Mouse (Mus musculus) midbrain, embryonic 12.5 days (tissue): ENCODE data around the gene Me3. TPM values are rescaled to one million over a fixed set of nuclear protein-coding genes. Genes with fewer than 3 reads are reported as not detected.

ENCODE experiments used
- ATAC-seq: fragments of 200-750 bp; cut with Nextera tagmentation; 2 replicates; pipeline ENCODE4 v1.8.0; 2017; ENCODE audit warnings: low read depth, moderate TSS enrichment, moderate library complexity; ENCODE audit not compliant: low FRiP score
- H3K27ac ChIP-seq: fragments of 300-500 bp; sonication (generic); replicated peaks from 2 replicates; pipeline ENCODE4 v1.5.1; 2016; ENCODE audit warnings: mild to moderate bottlenecking
- H3K27me3 ChIP-seq: fragments of 300-500 bp; sonication (generic); 2 replicates; pipeline ENCODE4 v1.6.1; 2016; ENCODE audit warnings: mild to moderate bottlenecking
- H3K36me3 ChIP-seq: fragments of 300-500 bp; sonication (generic); 2 replicates; pipeline ENCODE4 v1.6.1; 2016
- H3K4me1 ChIP-seq: fragments of 300-500 bp; sonication (generic); 2 replicates; pipeline ENCODE4 v1.6.1; 2016
- H3K4me2 ChIP-seq: fragments of 300-500 bp; sonication (generic); replicated peaks from 2 replicates; pipeline ENCODE4 v1.6.1; 2016; ENCODE audit warnings: mild to moderate bottlenecking, moderate library complexity
- H3K4me3 ChIP-seq: fragments of 300-500 bp; sonication (generic); 2 replicates; pipeline ENCODE4 v1.5.1; 2016; ENCODE audit warnings: mild to moderate bottlenecking
- H3K9ac ChIP-seq: fragments of 300-500 bp; sonication (generic); replicated peaks from 2 replicates; pipeline ENCODE4 v1.6.1; 2016; ENCODE audit warnings: mild to moderate bottlenecking, moderate library complexity
- H3K9me3 ChIP-seq: fragments of 300-500 bp; sonication (generic); 2 replicates; pipeline ENCODE4 v1.6.1; 2016; ENCODE audit warnings: mild to moderate bottlenecking
- WGBS: fragments of 180-500 bp; shearing (Covaris S2); methylation state at CpG from one replicate; pipeline ENCODE4 v1.1.7; 2016; 5-methylcytosine and 5-hydroxymethylcytosine counted together
- polyA plus RNA-seq: library from polyadenylated mRNA; unstranded; fragments of >200 nt; fragmentation: Nextera tagmentation; extraction: Ambion mirVana; gene quantifications from 2 replicates; pipeline ENCODE4 v1.2.1, GENCODE M21; 2016

Me3 gene
- polyA plus RNA-seq, 1 experiment from 2014 or later: 1.7 TPM

GRCm38 (mm10) chr7:89629006-89629405 is 3.2 kb upstream of the Me3 start:
- H3K4me1 ChIP-seq: peaks cover 23% of the 10 kb centered on the region
- 42% methylated on average over 4 of the region's 4 CpGs for WGBS
- no peak overlapping the region for H3K27ac ChIP-seq
- ATAC-seq: no peak
- no peaks in the 10 kb centered on the region for H3K9me3 ChIP-seq
- no peaks in the 10 kb centered on the region for H3K36me3 ChIP-seq
- no peak overlapping the region for H3K9ac ChIP-seq
- H3K4me3 ChIP-seq: no peak overlapping the region
- peaks cover 22% of the 10 kb centered on the region for H3K27me3 ChIP-seq
- H3K4me2 ChIP-seq: no peak overlapping the region

DNA sequence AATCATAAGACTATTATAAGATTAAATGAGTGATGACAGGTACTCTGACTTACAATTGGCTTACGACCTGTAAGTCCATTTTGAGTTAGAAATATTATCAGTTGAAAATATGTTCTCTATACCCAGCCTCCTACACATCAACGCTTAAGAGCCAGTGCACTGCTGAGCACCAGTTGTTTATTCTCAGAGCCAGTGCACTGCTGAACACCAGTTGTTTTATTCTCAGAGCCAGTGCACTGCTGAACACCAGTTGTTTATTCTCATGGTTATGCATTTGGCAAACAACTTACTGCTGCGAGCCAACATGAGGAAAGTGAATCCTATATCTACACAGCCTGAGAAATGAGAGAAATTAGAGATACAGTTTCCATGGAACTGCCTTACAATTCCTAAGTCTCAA is 2.3 kb upstream of the Me3 start:
- no peaks in the 10 kb centered on the region for H3K9me3 ChIP-seq
- peaks cover 25% of the 10 kb centered on the region for H3K27me3 ChIP-seq
- ATAC-seq: no peak
- no peak overlapping the region for H3K4me2 ChIP-seq
- no peak overlapping the region for H3K27ac ChIP-seq
- no peaks in the 10 kb centered on the region for H3K36me3 ChIP-seq
- 86% methylated on average over 3 of the region's 3 CpGs for WGBS
- peaks cover 23% of the 10 kb centered on the region for H3K4me1 ChIP-seq
- no peak overlapping the region for H3K4me3 ChIP-seq
- no peak overlapping the region for H3K9ac ChIP-seq

- peaks cover 23% of the 10 kb centered on the region for H3K4me1 ChIP-seq
- H3K9me3 ChIP-seq: no peaks in the 10 kb centered on the region
- H3K36me3 ChIP-seq: no peaks in the 10 kb centered on the region
- H3K9ac ChIP-seq: no peak overlapping the region
- peaks cover 25% of the 10 kb centered on the region for H3K27me3 ChIP-seq
- no peak for ATAC-seq
- no peak overlapping the region for H3K4me2 ChIP-seq
- no peak overlapping the region for H3K27ac ChIP-seq
- H3K4me3 ChIP-seq: no peak overlapping the region
- 70% methylated on average over 3 of the region's 3 CpGs for WGBS
Measured at GRCm38 (mm10) chr7:89630796-89631195, 1.4 kb upstream of the Me3 start.

DNA sequence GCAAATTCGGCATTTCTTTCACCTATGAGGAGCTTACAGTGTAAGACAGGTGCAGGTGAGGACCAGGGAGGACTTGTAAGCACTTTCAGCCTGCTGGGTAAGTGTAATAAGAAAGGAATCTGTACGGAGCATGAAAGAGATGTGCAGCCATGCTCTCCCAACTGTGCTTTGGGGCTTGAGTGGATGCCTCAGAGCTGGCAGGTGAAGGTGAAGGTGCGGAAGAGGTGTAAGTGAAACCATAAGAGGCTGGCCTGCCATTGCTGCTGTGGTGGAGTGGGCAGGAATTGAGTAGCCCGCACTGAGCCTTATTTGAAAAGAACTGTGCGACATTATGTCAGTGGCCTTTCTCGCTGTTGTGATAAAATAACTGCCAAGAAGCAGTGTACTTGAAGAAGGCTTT is 8.3 kb downstream of the Me3 start:
- Histone ChIP-seq H3K36me3 (no peaks in the 10 kb centered on the region), H3K9ac (no peak overlapping the region), H3K4me2 (no peak overlapping the region), H3K27me3 (no peaks in the 10 kb centered on the region), H3K9me3 (no peaks in the 10 kb centered on the region), H3K27ac (no peak overlapping the region), H3K4me3 (no peak overlapping the region), H3K4me1 (no peaks in the 10 kb centered on the region; the same call in 1 of the 2 replicates)
- 92% methylated on average over 6 of the region's 6 CpGs for WGBS
- no peak for ATAC-seq

DNA sequence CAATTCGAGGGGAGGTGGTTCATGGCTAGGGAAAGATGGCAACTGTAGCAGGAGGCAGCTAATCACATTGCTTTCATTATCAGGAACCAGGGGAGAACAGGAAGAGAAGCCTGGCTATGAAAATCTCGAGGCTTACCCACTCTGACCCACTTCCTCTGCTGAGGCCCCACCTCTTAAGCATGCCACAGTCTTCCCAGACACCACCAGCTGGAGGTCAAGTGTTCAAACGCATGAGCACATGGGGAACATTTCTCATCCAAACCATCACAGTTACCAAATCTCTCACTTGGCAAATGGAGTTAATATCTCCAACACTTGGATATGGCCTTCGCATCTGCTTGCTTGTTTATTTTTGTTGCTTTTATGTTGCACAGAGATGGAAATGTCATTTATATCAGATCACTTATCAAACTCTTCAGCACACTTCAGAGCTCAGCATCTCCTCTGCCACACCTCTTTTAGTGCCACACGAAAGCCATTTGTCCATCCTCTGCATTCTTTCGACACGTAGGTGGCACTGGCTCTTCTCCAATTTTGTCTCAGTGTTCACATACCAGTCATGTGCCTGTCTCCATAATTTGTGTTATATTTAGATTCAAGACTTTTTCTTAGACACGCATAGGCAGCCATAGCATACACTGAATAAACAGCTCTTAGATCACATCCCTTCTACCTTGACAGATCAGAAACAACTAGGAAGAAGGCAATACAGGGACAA is 8.9 kb downstream of the Me3 start:
- Histone ChIP-seq H3K9me3 (no peaks in the 10 kb centered on the region), H3K9ac (no peak overlapping the region), H3K4me1 (no peaks in the 10 kb centered on the region; the same call in 1 of the 2 replicates), H3K27me3 (no peaks in the 10 kb centered on the region), H3K27ac (no peak overlapping the region), H3K4me2 (no peak overlapping the region), H3K4me3 (no peak overlapping the region), H3K36me3 (no peaks in the 10 kb centered on the region)
- 83% methylated on average over 8 of the region's 8 CpGs for WGBS
- ATAC-seq: no peak

GRCm38 (mm10) chr7:89645015-89645414 is 12.8 kb downstream of the Me3 start:
- WGBS: 78% methylated on average over 3 of the region's 3 CpGs
- Histone ChIP-seq H3K36me3 (no peaks in the 10 kb centered on the region), H3K4me2 (no peak overlapping the region), H3K4me1 (no peaks in the 10 kb centered on the region), H3K4me3 (no peak overlapping the region), H3K27ac (no peak overlapping the region), H3K9me3 (no peaks in the 10 kb centered on the region), H3K27me3 (no peaks in the 10 kb centered on the region), H3K9ac (no peak overlapping the region)
- no peak for ATAC-seq

GRCm38 (mm10) chr7:89647864-89648263 is 15.7 kb downstream of the Me3 start:
- no peak overlapping the region for H3K27ac ChIP-seq
- H3K36me3 ChIP-seq: no peaks in the 10 kb centered on the region
- H3K4me3 ChIP-seq: no peak overlapping the region
- no peak for ATAC-seq
- no peaks in the 10 kb centered on the region for H3K27me3 ChIP-seq
- no peaks in the 10 kb centered on the region for H3K9me3 ChIP-seq
- H3K4me2 ChIP-seq: no peak overlapping the region
- no peaks in the 10 kb centered on the region for H3K4me1 ChIP-seq
- H3K9ac ChIP-seq: no peak overlapping the region

- H3K27ac ChIP-seq: no peak overlapping the region
- no peaks in the 10 kb centered on the region for H3K9me3 ChIP-seq
- no peaks in the 10 kb centered on the region for H3K27me3 ChIP-seq
- peaks cover 3% of the 10 kb centered on the region; the same call in 1 of the 2 replicates for H3K4me1 ChIP-seq
- no peak overlapping the region for H3K9ac ChIP-seq
- 74% methylated on average over 9 of the region's 9 CpGs for WGBS
- H3K4me3 ChIP-seq: no peak overlapping the region
- H3K36me3 ChIP-seq: no peaks in the 10 kb centered on the region
- H3K4me2 ChIP-seq: no peak overlapping the region
- ATAC-seq: no peak
Measured at GRCm38 (mm10) chr7:89657183-89657582, 25.0 kb downstream of the Me3 start.

DNA sequence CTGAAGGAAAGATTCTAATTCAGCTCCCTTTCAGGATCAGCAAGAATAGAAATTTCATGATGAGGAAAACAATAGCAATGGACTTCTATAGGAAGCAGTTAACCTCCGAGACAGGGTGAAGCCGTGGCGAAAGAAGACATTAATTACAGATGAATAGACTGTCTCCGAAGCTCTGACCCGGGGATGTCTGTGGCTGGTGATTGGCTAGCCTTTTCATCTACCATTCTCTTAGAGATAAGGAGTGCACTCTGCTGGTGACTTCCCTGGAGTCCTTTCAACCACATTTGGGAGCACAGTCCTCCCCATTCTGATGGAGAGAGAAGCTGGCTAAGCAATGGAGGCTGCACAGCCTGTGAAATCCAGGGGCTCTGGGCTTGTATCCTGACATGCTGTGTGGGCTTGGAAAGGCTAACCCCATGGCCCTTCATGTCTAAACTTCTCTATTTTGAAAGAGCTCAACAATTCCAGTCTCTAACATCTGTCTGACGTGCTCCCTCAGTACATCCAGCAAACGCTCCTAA is 25.6 kb downstream of the Me3 start:
- 53% methylated on average over 7 of the region's 7 CpGs for WGBS
- H3K4me3 ChIP-seq: no peak overlapping the region
- H3K9ac ChIP-seq: no peak overlapping the region
- H3K4me1 ChIP-seq: peaks cover 3% of the 10 kb centered on the region; the same call in 1 of the 2 replicates
- no peaks in the 10 kb centered on the region for H3K36me3 ChIP-seq
- H3K4me2 ChIP-seq: no peak overlapping the region
- H3K27me3 ChIP-seq: no peaks in the 10 kb centered on the region
- H3K27ac ChIP-seq: no peak overlapping the region
- no peaks in the 10 kb centered on the region for H3K9me3 ChIP-seq
- no peak for ATAC-seq

DNA sequence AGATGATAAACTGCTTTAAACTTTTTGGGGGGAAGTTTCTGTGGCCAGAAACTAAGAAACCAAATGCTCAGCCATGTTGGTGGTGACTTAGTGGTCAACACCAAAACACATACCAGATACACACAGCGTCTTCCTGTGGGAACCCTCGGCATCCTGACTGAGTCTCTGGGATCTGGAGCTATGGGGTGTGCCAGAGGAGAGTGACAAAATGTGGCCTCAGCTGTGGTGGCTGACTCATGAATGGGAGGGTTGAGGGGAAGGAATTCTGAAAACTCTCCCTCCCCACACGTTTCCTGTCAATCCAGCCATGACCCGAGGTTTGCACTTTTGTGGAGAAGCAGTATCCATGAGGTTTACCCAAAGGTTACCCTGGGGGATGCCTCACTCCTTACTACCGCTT is 32.0 kb downstream of the Me3 start:
- no peak overlapping the region for H3K9ac ChIP-seq
- H3K36me3 ChIP-seq: no peaks in the 10 kb centered on the region
- no peak overlapping the region for H3K4me3 ChIP-seq
- WGBS: 85% methylated on average over 5 of the region's 5 CpGs
- no peaks in the 10 kb centered on the region for H3K4me1 ChIP-seq
- no peak for ATAC-seq
- H3K27ac ChIP-seq: no peak overlapping the region
- no peaks in the 10 kb centered on the region for H3K27me3 ChIP-seq
- H3K4me2 ChIP-seq: no peak overlapping the region
- no peaks in the 10 kb centered on the region for H3K9me3 ChIP-seq

- H3K4me2 ChIP-seq: no peak overlapping the region
- 82% methylated on average over 3 of the region's 3 CpGs for WGBS
- no peak overlapping the region for H3K4me3 ChIP-seq
- no peaks in the 10 kb centered on the region for H3K9me3 ChIP-seq
- H3K27me3 ChIP-seq: no peaks in the 10 kb centered on the region
- no peaks in the 10 kb centered on the region for H3K4me1 ChIP-seq
- H3K9ac ChIP-seq: no peak overlapping the region
- no peak for ATAC-seq
- no peaks in the 10 kb centered on the region for H3K36me3 ChIP-seq
- H3K27ac ChIP-seq: no peak overlapping the region
Measured at GRCm38 (mm10) chr7:89666361-89666760, 34.2 kb downstream of the Me3 start.

GRCm38 (mm10) chr7:89667570-89667969 is 35.4 kb downstream of the Me3 start:
- ATAC-seq: no peak
- Histone ChIP-seq H3K4me3 (no peak overlapping the region), H3K9ac (no peak overlapping the region), H3K36me3 (no peaks in the 10 kb centered on the region), H3K9me3 (no peaks in the 10 kb centered on the region), H3K27ac (no peak overlapping the region), H3K4me1 (no peaks in the 10 kb centered on the region), H3K27me3 (no peaks in the 10 kb centered on the region), H3K4me2 (no peak overlapping the region)
- 87% methylated on average over 4 of the region's 4 CpGs for WGBS

DNA sequence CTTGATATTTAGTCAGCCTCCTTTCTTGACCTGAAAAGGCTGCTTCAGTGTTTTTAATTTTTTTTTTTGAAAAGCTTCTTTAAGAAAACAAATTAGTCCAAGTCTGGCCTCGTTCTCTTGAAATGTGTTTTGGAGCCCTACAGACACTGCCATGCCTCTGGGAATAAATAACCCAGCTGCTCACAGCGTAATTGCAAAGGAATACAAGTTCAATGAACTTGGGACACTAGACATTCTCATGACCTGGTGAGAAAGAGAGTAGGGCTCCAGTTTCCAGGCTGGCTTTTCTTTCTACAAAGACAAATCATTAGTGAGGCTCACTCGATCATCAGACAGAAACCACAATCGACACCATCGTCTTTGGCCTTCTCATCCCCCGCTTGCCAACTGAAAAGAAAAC is 37.3 kb downstream of the Me3 start:
- no peak overlapping the region for H3K4me2 ChIP-seq
- no peak overlapping the region for H3K27ac ChIP-seq
- no peaks in the 10 kb centered on the region for H3K9me3 ChIP-seq
- H3K9ac ChIP-seq: no peak overlapping the region
- H3K27me3 ChIP-seq: no peaks in the 10 kb centered on the region
- no peaks in the 10 kb centered on the region for H3K36me3 ChIP-seq
- H3K4me1 ChIP-seq: no peaks in the 10 kb centered on the region
- 76% methylated on average over 6 of the region's 6 CpGs for WGBS
- no peak for ATAC-seq
- no peak overlapping the region for H3K4me3 ChIP-seq
